Mouse (Mus musculus) liver, adult 2 months (tissue): ENCODE measurements around the gene Gm3448.
"Not testable (repeated sequence)": the region's sequence is repeated elsewhere in the genome, so short reads cannot be mapped to it uniquely, and the experiment has no call there.

Experiments used
- CTCF ChIP-seq: fragments of 200-500 bp; IDR thresholded peaks from 2 replicates; pipeline ENCODE4 v1.5.1; 2011; ENCODE audit warnings: low read depth, low read length, control low read depth
- POLR2A ChIP-seq: fragments of 200-500 bp; IDR thresholded peaks from 2 replicates; pipeline ENCODE4 v1.6.1; 2011; ENCODE audit warnings: low read length, control low read depth; ENCODE audit not compliant: insufficient read depth; ENCODE audit errors: extremely low read depth

- not testable (repeated sequence) for TF ChIP-seq CTCF, POLR2A
Measured at GRCm38 (mm10) chr17:14990116-14990702, 51.1 kb downstream of the Gm3448 start.
